Mouse (Mus musculus) c-Kit-positive CD71-positive TER-119-negative erythroid progenitor cells, embryonic 14.5 days (primary cell): ENCODE results near the gene Chrm5.
"Not testable (repeated sequence)": the region's sequence is repeated elsewhere in the genome, so short reads cannot be mapped to it uniquely, and the experiment has no call there.

ENCODE experiments used
- DNase-seq: peaks from one replicate; pipeline ENCODE4 v3.0.0-alpha.2; 2013; ENCODE audit warnings: low read depth

Gene Chrm5

GRCm38 (mm10) chr2:112482533-112483333, 2.2 kb upstream of the Chrm5 start:
- no peak for DNase-seq

GRCm38 (mm10) chr2:112481564-112481963, 995 bp upstream of the Chrm5 start:
- peak; percentile 38 for DNase-seq

- DNase-seq: no peak
These were observed 4.0 kb downstream of the Chrm5 start for GRCm38 (mm10) chr2:112476554-112476953.

GRCm38 (mm10) chr2:112474997-112475724, 5.4 kb downstream of the Chrm5 start:
- no peak for DNase-seq

- no peak for DNase-seq
These were observed 8.5 kb downstream of the Chrm5 start for GRCm38 (mm10) chr2:112472076-112472475.

GRCm38 (mm10) chr2:112470961-112471381, 9.6 kb downstream of the Chrm5 start:
- no peak for DNase-seq

- no peak for DNase-seq
These were observed 11.0 kb downstream of the Chrm5 start for GRCm38 (mm10) chr2:112469542-112469941.

GRCm38 (mm10) chr2:112460557-112460956, 20.0 kb downstream of the Chrm5 start:
- DNase-seq: no peak

- DNase-seq: peak; percentile 91
These were observed 25.6 kb downstream of the Chrm5 start, which contains the start of gene Emc7 for GRCm38 (mm10) chr2:112454862-112455564. Gene Emc7 (plus strand): TSS chr2:112454997.

GRCm38 (mm10) chr2:112454125-112454861, 26.3 kb downstream of the Chrm5 start:
- no peak for DNase-seq

- not testable (repeated sequence) for DNase-seq
These were observed 28.1 kb downstream of the Chrm5 start for GRCm38 (mm10) chr2:112452513-112452912.

- peak; percentile 44 for DNase-seq
These were observed 30.8 kb downstream of the Chrm5 start for GRCm38 (mm10) chr2:112449597-112450296.

GRCm38 (mm10) chr2:112448510-112449059, 32.0 kb downstream of the Chrm5 start:
- DNase-seq: no peak

GRCm38 (mm10) chr2:112448046-112448445, 32.5 kb downstream of the Chrm5 start:
- not testable (repeated sequence) for DNase-seq

GRCm38 (mm10) chr2:112445511-112445910, 35.1 kb downstream of the Chrm5 start:
- DNase-seq: no peak

GRCm38 (mm10) chr2:112443491-112443890, 37.1 kb downstream of the Chrm5 start:
- DNase-seq: no peak

- DNase-seq: no peak
These were observed 43.0 kb downstream of the Chrm5 start for GRCm38 (mm10) chr2:112437589-112437988.

GRCm38 (mm10) chr2:112436292-112436691, 44.3 kb downstream of the Chrm5 start:
- no peak for DNase-seq

- peak; percentile 51 for DNase-seq
These were observed 47.2 kb downstream of the Chrm5 start for GRCm38 (mm10) chr2:112433359-112433758.

- no peak for DNase-seq
These were observed 48.0 kb downstream of the Chrm5 start for GRCm38 (mm10) chr2:112432523-112432922.

- DNase-seq: no peak
These were observed 50.2 kb downstream of the Chrm5 start for GRCm38 (mm10) chr2:112430403-112430802.
